Mouse (Mus musculus) lung, adult 10 weeks (tissue): Measurements from ENCODE around the gene Agbl2. TPM values are rescaled to one million over a fixed set of nuclear protein-coding genes. Genes with fewer than 3 reads are reported as not detected.

Experiments used
- polyA plus RNA-seq: library from polyadenylated mRNA; stranded (reverse); fragments of 350-450 nt; fragmentation: Illumina TruSeq; extraction: RNeasy Lipid Tissue Mini Kit (QIAGEN cat#74804); gene quantifications from one replicate; pipeline ENCODE4 v1.2.3, GENCODE M21; 2014; ENCODE audit warnings: low read depth, low replicate concordance; ENCODE audit not compliant: insufficient read depth

Agbl2 gene
- polyA plus RNA-seq, result 2.5 TPM

DNA sequence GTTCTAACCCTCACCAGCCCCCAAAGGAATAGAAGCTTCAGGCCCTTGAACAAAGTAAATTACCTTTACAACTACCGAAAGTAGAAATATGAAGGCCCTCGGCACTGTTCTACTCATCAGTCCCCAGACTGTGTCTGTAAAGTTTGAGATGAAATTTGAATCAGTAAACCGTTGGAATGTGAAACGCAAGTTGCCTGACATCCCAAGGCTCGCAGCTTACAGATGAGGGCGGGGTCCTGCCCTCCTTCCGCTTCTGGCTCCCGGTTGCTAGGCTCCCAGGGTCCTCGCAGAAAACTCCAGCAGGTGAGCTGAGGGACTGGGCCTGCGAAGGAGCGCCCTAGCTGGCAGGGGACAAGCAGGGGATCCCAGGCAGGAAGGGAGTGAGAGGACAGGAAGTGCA lies at the start of gene Agbl2:
Gene Agbl2 (plus strand): TSS at position 270 of the 400 bp plus-strand sequence.

DNA sequence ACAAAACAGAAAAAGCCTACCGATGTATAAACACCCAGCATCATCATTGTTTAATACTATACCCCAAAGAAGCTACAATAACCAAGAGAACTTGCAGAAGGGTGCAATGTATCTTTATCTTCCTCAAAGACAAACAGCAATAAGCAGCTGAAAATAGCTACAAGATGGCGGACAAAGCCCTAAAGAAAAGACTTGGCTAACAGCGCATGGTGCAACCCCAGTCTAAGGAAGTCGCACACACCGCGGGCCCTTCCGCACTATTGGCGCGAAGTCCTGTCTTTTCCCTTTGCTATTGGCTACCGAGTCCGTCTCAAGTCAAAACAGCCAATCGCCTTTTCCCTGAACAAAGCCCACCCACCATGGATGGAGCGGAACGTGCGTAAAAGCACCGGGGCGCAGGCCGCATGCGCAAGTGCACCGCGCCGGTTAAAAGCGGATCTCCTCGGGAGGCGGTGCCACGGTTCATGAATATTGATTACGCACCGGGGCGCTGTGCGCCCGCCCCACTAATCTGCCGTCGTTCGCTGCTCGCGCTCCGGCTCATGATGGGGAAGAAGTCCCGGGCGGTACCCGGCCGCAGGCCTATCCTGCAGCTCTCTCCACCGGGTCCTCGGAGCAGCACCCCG lies 37.4 kb upstream of the Agbl2 start, which contains the start of gene Fnbp4:
Gene Fnbp4 (plus strand): TSS at position 318 of the 626 bp plus-strand sequence.

GRCm38 (mm10) chr2:90846955-90847680 lies 64.6 kb downstream of the Agbl2 start, which contains the start of gene Mtch2:
TSS of gene Mtch2 (plus strand) at chr2:90847155.

Other genes starting within 250 kb of the Agbl2 start
- 10.4 TPM for gene Ptprj, start 202.1 kb upstream of the Agbl2 start, polyA plus RNA-seq
- gene Nup160, start 105.5 kb upstream of the Agbl2 start, polyA plus RNA-seq, result 8.8 TPM
- 14.6 TPM for gene Fnbp4, start 37.4 kb upstream of the Agbl2 start, polyA plus RNA-seq
- gene Mtch2, start 64.4 kb downstream of the Agbl2 start, polyA plus RNA-seq, result 106 TPM
- gene C1qtnf4, start 103.1 kb downstream of the Agbl2 start, polyA plus RNA-seq, result 2.3 TPM
- gene Kbtbd4, start 122.0 kb downstream of the Agbl2 start, polyA plus RNA-seq, result 9.1 TPM
- 125 TPM for gene Ndufs3, start 122.1 kb downstream of the Agbl2 start, polyA plus RNA-seq
- gene Celf1, start 157.7 kb downstream of the Agbl2 start, polyA plus RNA-seq, result 21.3 TPM